Mouse (Mus musculus) midbrain, embryonic 13.5 days (tissue): ENCODE measurements at regions not wholly inside any gene's neighbourhood (a gene's known extent, or its start where the extent isn't known, plus 50 kb on each side); places are given as distances from the start of the nearest gene placed in this dataset.

Experiments used
- ATAC-seq: fragments of 200-750 bp; cut with Nextera tagmentation; 2 replicates; pipeline ENCODE4 v1.8.0; 2017; ENCODE audit warnings: mild to moderate bottlenecking, moderate TSS enrichment, moderate library complexity
- H3K27ac ChIP-seq: fragments of 300-500 bp; sonication (generic); 2 replicates; pipeline ENCODE4 v1.5.1; 2015; ENCODE audit warnings: inconsistent platforms, mild to moderate bottlenecking, moderate library complexity
- H3K27me3 ChIP-seq: fragments of 300-500 bp; sonication (generic); 2 replicates; pipeline ENCODE4 v1.6.1; 2015; ENCODE audit warnings: mild to moderate bottlenecking, inconsistent platforms
- H3K36me3 ChIP-seq: fragments of 300-500 bp; sonication (generic); 2 replicates; pipeline ENCODE4 v1.6.1; 2015; ENCODE audit warnings: mild to moderate bottlenecking, inconsistent platforms
- H3K4me1 ChIP-seq: fragments of 300-500 bp; sonication (generic); replicated peaks from 2 replicates; pipeline ENCODE4 v1.6.1; 2015; ENCODE audit warnings: inconsistent platforms
- H3K4me2 ChIP-seq: fragments of 300-500 bp; sonication (generic); replicated peaks from 2 replicates; pipeline ENCODE4 v1.6.1; 2015; ENCODE audit warnings: moderate library complexity, mild to moderate bottlenecking, inconsistent platforms
- H3K4me3 ChIP-seq: fragments of 300-500 bp; sonication (generic); replicated peaks from 2 replicates; pipeline ENCODE4 v1.5.1; 2015; ENCODE audit warnings: mild to moderate bottlenecking, inconsistent platforms
- H3K9ac ChIP-seq: fragments of 300-500 bp; sonication (generic); replicated peaks from 2 replicates; pipeline ENCODE4 v1.6.1; 2015; ENCODE audit warnings: mild to moderate bottlenecking, inconsistent platforms
- H3K9me3 ChIP-seq: fragments of 300-500 bp; sonication (generic); 2 replicates; pipeline ENCODE4 v1.6.1; 2016; ENCODE audit warnings: mild to moderate bottlenecking, inconsistent platforms
- WGBS: fragments of 180-500 bp; shearing (Covaris S2); methylation state at CpG from one replicate; pipeline ENCODE4 v1.1.7; 2015; 5-methylcytosine and 5-hydroxymethylcytosine counted together

DNA sequence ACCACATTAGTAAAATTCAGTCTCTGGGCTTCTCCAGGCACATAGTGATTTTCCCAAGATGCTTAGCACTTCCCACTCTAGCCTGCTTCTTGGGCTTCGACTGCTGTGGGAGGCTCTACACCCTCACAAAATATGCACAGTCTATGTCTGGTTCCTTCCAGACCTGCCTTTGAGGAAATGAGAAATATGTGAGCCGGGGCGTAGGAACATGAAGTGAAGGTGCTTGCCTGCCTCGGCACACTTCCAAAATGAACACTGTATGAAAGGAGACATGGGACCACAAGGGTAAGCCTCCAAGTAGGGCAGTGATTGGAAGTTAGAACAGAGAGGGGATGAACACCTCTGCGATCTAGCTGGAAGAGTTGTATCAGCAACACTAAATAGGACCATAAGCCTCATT is 54.5 kb downstream of the Gm10260 start:
- Histone ChIP-seq H3K4me3 (no peak overlapping the region), H3K4me2 (no peak overlapping the region), H3K4me1 (no peaks in the 10 kb centered on the region), H3K36me3 (no peaks in the 10 kb centered on the region), H3K27ac (no peak overlapping the region), H3K9ac (no peak overlapping the region), H3K9me3 (peaks cover 6% of the 10 kb centered on the region), H3K27me3 (no peaks in the 10 kb centered on the region)
- WGBS: 98% methylated on average over 5 of the region's 5 CpGs
- no peak for ATAC-seq

DNA sequence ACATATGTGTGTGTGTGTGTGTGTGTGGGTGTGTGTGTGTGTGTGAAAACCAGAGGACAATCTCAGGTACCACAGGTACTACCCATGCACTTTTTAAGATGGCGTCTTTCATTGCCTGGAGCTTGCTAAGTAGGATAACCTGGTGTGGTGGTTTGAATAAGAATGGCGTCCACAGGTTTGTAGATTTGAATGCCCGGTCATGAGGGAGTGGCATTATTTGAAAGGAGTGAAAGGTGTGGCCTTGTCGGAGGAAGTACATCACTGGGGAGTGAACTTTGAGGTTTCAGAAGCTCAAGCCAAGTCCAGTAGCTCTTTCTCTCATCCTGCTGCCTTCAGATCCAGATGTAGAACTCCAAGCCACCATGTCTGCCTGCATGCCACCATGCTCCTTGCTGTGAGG is 55.9 kb downstream of the Gm10260 start:
- 98% methylated on average over 4 of the region's 4 CpGs for WGBS

GRCm38 (mm10) chr13:97698967-97699366 is 61.5 kb downstream of the Gm10260 start:
- Histone ChIP-seq H3K27ac (no peak overlapping the region), H3K27me3 (no peaks in the 10 kb centered on the region), H3K4me2 (no peak overlapping the region), H3K36me3 (no peaks in the 10 kb centered on the region), H3K9me3 (no peaks in the 10 kb centered on the region), H3K9ac (no peak overlapping the region), H3K4me1 (peaks cover 14% of the 10 kb centered on the region; the same call in 1 of the 2 replicates), H3K4me3 (no peak overlapping the region)
- 94% methylated on average over 2 of the region's 2 CpGs for WGBS
- no peak for ATAC-seq

More for the DNA sequence above, 55.9 kb downstream of the Gm10260 start:
- H3K9ac ChIP-seq: no peak overlapping the region
- no peaks in the 10 kb centered on the region for H3K36me3 ChIP-seq
- no peaks in the 10 kb centered on the region for H3K4me1 ChIP-seq
- no peak overlapping the region for H3K4me2 ChIP-seq
- no peak for ATAC-seq
- no peak overlapping the region for H3K27ac ChIP-seq
- peaks cover 6% of the 10 kb centered on the region for H3K9me3 ChIP-seq
- H3K4me3 ChIP-seq: no peak overlapping the region
- no peaks in the 10 kb centered on the region for H3K27me3 ChIP-seq

DNA sequence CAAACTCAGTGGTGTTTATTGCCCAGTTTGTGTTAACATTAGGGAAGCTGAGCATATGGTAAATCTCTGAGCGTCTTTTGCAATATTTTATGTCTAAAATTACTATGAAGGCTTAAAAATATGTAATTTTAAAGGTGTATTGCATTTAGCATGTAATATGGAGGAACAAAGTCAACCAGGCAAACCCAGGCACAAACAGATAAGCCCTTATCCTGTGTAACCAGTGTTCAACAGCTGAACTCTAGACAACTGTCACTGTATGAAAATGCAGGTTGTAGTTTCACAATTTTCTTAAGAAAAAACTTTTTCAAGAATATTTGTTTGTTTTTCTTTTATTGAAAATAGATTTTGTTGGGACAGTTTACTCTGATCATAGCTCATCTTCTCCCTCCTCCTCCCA is 62.1 kb downstream of the Gm10260 start:
- H3K4me3 ChIP-seq: no peak overlapping the region
- no peaks in the 10 kb centered on the region for H3K36me3 ChIP-seq
- no peaks in the 10 kb centered on the region for H3K9me3 ChIP-seq
- 94% methylated on average over 1 of the region's 1 CpGs for WGBS
- H3K4me2 ChIP-seq: no peak overlapping the region
- H3K4me1 ChIP-seq: peaks cover 17% of the 10 kb centered on the region; the same call in 1 of the 2 replicates
- ATAC-seq: no peak
- H3K27ac ChIP-seq: no peak overlapping the region
- no peak overlapping the region for H3K9ac ChIP-seq
- H3K27me3 ChIP-seq: no peaks in the 10 kb centered on the region

GRCm38 (mm10) chr13:97697262-97697661 is 63.2 kb downstream of the Gm10260 start:
- no peaks in the 10 kb centered on the region for H3K27me3 ChIP-seq
- no peak for ATAC-seq
- no peak overlapping the region for H3K27ac ChIP-seq
- no peak overlapping the region for H3K9ac ChIP-seq
- no peak overlapping the region for H3K4me2 ChIP-seq
- H3K4me1 ChIP-seq: peaks cover 17% of the 10 kb centered on the region; the same call in 1 of the 2 replicates
- no peaks in the 10 kb centered on the region for H3K9me3 ChIP-seq
- H3K4me3 ChIP-seq: no peak overlapping the region
- no peaks in the 10 kb centered on the region for H3K36me3 ChIP-seq
- WGBS: 87% methylated on average over 10 of the region's 10 CpGs

- no peak; the same call in 1 of the 2 replicates for ATAC-seq
Measured at GRCm38 (mm10) chr13:97695022-97695421, 65.4 kb downstream of the Gm10260 start.

GRCm38 (mm10) chr13:97694356-97694990 is 66.0 kb downstream of the Gm10260 start:
- Histone ChIP-seq H3K4me2 (no peak overlapping the region), H3K9me3 (no peaks in the 10 kb centered on the region), H3K36me3 (no peaks in the 10 kb centered on the region), H3K27me3 (no peaks in the 10 kb centered on the region), H3K4me3 (no peak overlapping the region), H3K4me1 (peaks cover 17% of the 10 kb centered on the region; the same call in 1 of the 2 replicates), H3K9ac (no peak overlapping the region), H3K27ac (no peak overlapping the region; the same call in 1 of the 2 replicates)
- ATAC-seq: peak; percentile 88
- 47% methylated on average over 9 of the region's 9 CpGs for WGBS

More at GRCm38 (mm10) chr13:97695022-97695421, 65.4 kb downstream of the Gm10260 start:
- H3K27me3 ChIP-seq: no peaks in the 10 kb centered on the region
- no peak overlapping the region for H3K27ac ChIP-seq
- H3K9me3 ChIP-seq: no peaks in the 10 kb centered on the region
- no peak overlapping the region for H3K4me2 ChIP-seq
- WGBS: 50% methylated on average over 2 of the region's 2 CpGs
- no peak overlapping the region for H3K4me3 ChIP-seq
- H3K4me1 ChIP-seq: peaks cover 17% of the 10 kb centered on the region; the same call in 1 of the 2 replicates
- no peaks in the 10 kb centered on the region for H3K36me3 ChIP-seq
- H3K9ac ChIP-seq: no peak overlapping the region

- 96% methylated on average over 12 of the region's 12 CpGs for WGBS
- Histone ChIP-seq H3K9me3 (no peaks in the 10 kb centered on the region), H3K27me3 (no peaks in the 10 kb centered on the region), H3K9ac (no peak overlapping the region), H3K4me3 (no peak overlapping the region), H3K27ac (no peak overlapping the region), H3K4me1 (no peaks in the 10 kb centered on the region), H3K4me2 (no peak overlapping the region), H3K36me3 (no peaks in the 10 kb centered on the region)
- no peak for ATAC-seq
Measured at GRCm38 (mm10) chr13:97688310-97688886, 72.0 kb downstream of the Gm10260 start.

DNA sequence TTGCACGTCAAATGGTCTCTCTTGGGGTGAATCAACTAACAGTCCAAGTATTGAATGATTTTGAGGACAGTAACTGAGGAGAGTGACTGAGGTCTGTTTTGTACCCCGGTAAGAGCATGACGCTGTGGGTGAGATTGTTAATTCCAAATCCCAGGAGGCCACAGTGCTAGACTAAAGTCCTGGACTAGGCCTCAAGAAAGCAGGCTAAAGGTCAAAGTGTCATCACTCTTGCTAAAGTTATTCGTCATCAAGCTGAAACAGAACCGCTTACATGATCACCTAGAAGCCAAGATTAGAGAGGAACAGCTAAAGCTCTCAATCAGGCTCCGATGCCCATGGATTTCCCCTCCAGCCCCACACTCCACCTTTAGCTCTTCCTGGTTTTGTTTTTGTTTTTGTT is 76.6 kb downstream of the Gm10260 start:
- ATAC-seq: no peak
- Histone ChIP-seq H3K4me1 (peaks cover 4% of the 10 kb centered on the region; the same call in 1 of the 2 replicates), H3K9ac (no peak overlapping the region), H3K9me3 (no peaks in the 10 kb centered on the region), H3K4me3 (no peak overlapping the region), H3K36me3 (no peaks in the 10 kb centered on the region), H3K27me3 (no peaks in the 10 kb centered on the region; the same call in 1 of the 2 replicates), H3K27ac (no peak overlapping the region), H3K4me2 (no peak overlapping the region)
- 91% methylated on average over 6 of the region's 6 CpGs for whole genome bisulfite sequencing

DNA sequence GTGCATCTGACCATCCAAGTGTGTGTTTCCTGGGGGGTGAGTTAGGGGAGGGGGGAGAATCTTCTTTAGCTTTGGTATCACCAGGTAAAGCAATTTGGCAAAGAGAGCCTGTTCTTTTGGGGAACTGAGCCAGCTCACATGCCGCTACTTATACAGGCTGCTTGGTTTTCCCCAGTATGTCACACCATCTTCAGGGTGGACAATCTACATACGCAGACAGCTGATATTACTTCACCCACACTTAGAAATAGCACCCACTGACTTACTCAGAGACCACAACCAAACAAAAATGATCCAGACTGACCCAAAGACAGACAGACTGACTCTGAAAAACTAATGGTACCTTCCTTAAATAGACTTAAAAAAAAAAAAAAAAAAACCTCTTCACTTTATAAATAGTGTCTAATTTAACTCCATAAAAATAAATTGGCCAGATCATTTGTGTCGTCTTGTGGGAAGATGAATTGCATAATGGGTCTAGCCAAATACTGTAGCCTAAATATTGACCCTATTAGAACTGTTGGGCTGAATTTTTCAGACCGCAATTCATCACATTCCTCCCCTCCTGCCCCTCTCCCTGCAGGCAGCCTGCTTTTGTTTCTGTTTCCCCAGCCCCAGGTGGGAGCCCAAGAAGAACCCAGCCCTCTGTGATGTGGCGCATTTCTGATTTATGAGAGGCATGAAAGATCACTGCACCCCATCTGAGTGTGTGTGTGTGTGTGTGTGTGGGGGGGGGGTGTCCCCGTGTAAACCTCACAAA is 79.0 kb downstream of the Gm10260 start:
- Histone ChIP-seq H3K4me3 (no peak overlapping the region), H3K4me1 (peaks cover 4% of the 10 kb centered on the region; the same call in 1 of the 2 replicates), H3K4me2 (no peak overlapping the region), H3K27me3 (no peaks in the 10 kb centered on the region; the same call in 1 of the 2 replicates), H3K36me3 (no peaks in the 10 kb centered on the region), H3K9ac (no peak overlapping the region), H3K27ac (no peak overlapping the region), H3K9me3 (no peaks in the 10 kb centered on the region)
- ATAC-seq: no peak
- 51% methylated on average over 6 of the region's 6 CpGs for WGBS

DNA sequence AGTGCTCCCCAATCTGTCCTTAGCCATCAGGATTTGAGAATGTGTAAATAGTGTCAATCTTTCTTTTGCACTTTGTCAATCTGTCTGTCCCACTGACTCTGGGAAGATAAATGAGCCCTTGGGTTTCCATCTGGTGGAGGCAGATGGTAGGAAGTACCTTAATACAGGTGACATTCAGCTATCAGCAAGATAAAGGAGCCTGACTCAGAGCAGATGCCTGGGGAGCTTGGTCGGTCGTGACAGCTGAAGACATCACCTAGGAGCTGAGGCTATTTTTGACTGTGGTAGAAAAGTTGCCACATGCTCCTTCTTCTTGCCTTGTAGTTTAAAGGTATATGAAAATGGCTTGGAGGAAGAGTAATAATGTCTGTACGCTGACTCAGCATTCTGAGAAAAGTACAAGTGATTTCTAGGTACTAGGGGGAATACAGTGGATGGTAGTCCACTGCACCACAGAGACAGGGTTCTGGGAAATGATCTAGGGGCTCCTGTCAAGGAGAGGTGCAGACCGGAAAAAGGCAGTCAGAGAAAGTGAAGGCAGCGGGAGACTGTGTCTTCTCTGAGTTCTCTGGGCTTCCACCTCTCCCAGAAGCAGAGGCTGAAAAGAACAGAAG is 80.0 kb downstream of the Gm10260 start:
- Histone ChIP-seq H3K36me3 (no peaks in the 10 kb centered on the region), H3K4me3 (no peak overlapping the region), H3K9me3 (no peaks in the 10 kb centered on the region), H3K4me2 (no peak overlapping the region), H3K27ac (no peak overlapping the region), H3K27me3 (no peaks in the 10 kb centered on the region; the same call in 1 of the 2 replicates), H3K4me1 (peaks cover 4% of the 10 kb centered on the region; the same call in 1 of the 2 replicates), H3K9ac (no peak overlapping the region)
- ATAC-seq: no peak
- 82% methylated on average over 5 of the region's 5 CpGs for WGBS

DNA sequence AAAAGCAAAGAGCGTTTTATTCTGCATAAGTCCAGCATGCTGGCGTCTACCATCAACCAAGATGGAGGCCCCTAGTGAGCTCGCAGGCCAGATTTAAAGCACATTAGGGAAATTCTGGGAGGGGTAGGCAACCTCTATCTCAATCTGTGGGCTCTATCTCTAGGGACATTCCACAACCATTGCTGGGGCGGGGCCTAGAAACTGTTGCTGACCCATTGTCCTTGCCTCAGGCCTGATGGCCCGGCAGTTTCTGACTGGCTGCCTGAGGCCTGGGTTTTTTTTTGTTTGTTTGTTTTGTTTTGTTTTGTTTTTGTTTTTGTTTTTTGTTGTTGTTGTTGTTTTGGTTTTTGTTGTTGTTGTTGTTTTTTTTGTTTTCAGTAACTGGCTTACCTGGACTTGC is 81.4 kb downstream of the Gm10260 start:
- Histone ChIP-seq H3K27me3 (no peaks in the 10 kb centered on the region; the same call in 1 of the 2 replicates), H3K9me3 (no peaks in the 10 kb centered on the region), H3K9ac (no peak overlapping the region), H3K4me3 (no peak overlapping the region), H3K4me1 (peaks cover 4% of the 10 kb centered on the region; the same call in 1 of the 2 replicates), H3K4me2 (no peak overlapping the region), H3K36me3 (no peaks in the 10 kb centered on the region), H3K27ac (no peak overlapping the region)
- ATAC-seq: no peak
- WGBS: 93% methylated on average over 5 of the region's 5 CpGs
